Mouse (Mus musculus) spleen, adult 18-20 months (tissue): Measurements from ENCODE around the gene Igsf8.
"Not testable (repeated sequence)": the region's sequence is repeated elsewhere in the genome, so short reads cannot be mapped to it uniquely, and the experiment has no call there.

ENCODE experiments used
- DNase-seq, 2 experiments: peaks; one replicate each; pipeline ENCODE4 v3.0.0; 2022; ENCODE audit warnings: mixed read lengths in 2 of 2

The Igsf8 gene

DNA sequence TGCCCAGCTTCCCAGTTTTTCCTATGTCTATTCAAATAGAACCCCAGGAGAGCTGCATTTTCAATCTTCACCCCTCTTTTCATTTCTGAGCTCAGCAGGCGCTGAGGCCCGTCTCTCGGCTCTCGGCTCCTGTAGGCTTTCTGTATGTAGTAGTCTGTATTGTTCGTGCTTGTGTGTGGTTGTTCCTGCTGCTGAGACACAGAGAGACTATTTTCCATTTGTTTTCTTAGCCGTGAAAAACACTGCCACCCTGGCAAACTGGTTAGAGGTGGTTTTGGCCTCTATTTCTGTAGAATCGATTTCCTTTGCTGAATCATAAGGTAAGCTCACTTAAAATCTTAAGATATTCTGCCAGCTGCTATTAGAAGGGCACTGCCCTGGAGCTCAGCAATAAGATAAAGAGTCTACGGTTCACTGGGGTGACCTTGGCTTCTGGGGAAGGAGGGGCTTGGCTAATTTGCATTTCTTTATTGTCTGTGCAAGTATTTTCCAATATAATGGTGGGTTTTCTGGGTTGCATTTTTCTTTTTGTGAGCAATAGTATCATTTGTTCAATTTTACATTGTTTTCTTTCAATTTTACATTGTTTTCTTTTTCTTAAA lies at the start of gene Igsf8:
Igsf8 (plus strand) TSS at position 165 of the 602 bp plus-strand sequence.
- DNase-seq = no peak

GRCm38 (mm10) chr1:172212776-172213175 lies 48.7 kb upstream of the Igsf8 start:
- no peak for DNase-seq

DNA sequence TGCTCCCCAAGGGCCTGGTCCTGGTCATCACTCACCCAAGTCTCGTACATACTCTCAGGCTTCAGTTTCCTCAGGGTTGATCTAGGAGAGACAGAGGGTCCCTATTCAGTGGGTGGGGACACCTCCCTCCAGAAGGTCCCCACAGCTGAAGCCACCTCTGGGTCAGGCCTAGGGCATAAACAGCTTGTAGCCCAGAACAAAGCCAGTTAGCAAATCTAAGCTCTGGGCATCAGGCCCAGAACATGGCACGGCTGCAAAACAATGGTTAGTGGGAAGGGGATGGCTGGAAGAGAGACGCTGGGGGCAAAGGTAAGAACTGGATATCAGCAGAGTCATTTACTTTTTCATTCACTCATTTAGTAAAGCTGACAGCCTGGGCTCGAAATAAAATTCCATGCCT lies 47.7 kb upstream of the Igsf8 start:
- DNase-seq = no peak

DNA sequence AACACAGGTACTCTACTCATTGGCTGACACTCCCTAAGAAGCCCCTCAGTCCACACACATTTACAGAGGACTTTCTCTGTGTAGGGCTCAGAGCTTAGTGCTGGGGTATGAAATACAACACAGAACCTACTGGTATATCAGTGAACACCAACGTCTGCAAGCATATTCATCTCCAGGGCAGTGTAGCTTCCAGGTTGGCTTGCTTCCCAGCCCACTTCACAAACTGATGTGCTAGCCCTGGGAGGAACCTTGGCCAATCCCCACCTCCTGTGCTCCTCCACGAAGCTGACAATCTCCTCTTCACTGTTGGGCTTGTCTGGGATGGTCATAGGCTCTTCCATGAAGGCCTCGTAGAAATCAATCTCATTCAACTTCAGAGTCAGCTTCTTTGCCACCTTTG lies 46.7 kb upstream of the Igsf8 start:
- DNase-seq = no peak

DNA sequence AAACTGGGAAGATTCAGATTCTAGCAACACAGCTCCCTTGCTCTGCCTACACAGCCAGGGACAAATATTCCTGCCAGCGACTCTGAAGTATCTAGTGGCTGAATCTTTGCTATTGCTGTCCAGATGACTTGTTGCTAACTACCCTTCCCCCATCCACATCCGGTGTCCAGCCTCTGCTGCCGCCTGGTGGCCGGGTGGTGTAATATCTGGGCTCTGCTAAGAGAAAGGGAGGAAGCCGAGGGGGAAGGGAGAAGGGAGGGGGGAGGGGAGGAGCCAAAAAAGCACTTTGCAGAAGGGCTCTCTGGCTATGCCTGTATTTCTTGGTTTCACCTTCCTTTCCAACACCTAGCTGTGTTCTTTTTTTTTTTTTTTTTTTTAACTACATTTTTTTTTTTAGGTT lies 44.3 kb upstream of the Igsf8 start:
- DNase-seq = peak; percentile 90 to 94

- DNase-seq = no peak
Observed at GRCm38 (mm10) chr1:172218164-172218910, 43.1 kb upstream of the Igsf8 start.

GRCm38 (mm10) chr1:172219451-172220406 lies 41.7 kb upstream of the Igsf8 start, which contains the start of gene Casq1:
Gene Casq1 (minus strand): TSS chr1:172219868.
- DNase-seq = no peak

DNA sequence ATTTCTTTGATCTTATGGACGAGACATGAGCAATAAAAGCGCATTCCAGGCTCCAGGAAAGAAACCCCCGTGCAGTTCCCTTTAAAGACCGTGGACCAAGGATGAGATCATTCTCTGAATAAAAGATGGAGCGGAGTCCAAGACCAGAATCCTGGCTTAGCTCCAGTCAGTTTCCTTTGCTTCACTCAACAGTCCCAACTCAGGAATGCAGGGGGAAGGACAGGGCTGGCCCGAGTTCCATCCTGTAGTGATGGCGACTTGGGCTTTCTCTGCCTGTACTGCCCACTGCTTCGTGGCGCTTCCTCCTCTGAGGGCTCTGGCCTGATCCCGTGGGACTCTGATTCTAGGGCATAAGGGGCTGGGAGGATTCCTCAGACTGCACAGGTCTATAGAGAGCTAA lies 41.0 kb upstream of the Igsf8 start:
- DNase-seq = no peak

GRCm38 (mm10) chr1:172221297-172222063 lies 40.0 kb upstream of the Igsf8 start:
- no peak for DNase-seq

GRCm38 (mm10) chr1:172228209-172228608 lies 33.2 kb upstream of the Igsf8 start:
- DNase-seq = no peak

DNA sequence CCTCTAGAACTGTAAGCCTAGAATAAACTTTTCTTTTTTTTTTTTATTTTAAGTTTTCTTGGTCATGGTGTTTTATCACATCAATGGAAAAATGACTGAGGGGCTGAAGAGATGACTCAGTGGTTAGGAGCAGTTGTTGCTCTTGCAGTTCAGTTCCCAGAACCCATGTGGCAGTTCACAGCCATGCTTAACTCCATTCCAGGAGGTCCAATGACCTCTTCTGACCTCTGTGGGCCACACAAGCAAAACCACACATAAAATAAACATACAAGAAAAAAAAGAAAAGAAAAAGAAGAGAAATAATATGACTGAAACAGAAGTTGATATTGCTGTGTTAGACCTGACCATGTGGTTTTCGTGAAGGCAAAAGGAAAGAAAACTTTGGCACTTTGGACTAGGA lies 32.2 kb upstream of the Igsf8 start:
- DNase-seq = no peak

DNA sequence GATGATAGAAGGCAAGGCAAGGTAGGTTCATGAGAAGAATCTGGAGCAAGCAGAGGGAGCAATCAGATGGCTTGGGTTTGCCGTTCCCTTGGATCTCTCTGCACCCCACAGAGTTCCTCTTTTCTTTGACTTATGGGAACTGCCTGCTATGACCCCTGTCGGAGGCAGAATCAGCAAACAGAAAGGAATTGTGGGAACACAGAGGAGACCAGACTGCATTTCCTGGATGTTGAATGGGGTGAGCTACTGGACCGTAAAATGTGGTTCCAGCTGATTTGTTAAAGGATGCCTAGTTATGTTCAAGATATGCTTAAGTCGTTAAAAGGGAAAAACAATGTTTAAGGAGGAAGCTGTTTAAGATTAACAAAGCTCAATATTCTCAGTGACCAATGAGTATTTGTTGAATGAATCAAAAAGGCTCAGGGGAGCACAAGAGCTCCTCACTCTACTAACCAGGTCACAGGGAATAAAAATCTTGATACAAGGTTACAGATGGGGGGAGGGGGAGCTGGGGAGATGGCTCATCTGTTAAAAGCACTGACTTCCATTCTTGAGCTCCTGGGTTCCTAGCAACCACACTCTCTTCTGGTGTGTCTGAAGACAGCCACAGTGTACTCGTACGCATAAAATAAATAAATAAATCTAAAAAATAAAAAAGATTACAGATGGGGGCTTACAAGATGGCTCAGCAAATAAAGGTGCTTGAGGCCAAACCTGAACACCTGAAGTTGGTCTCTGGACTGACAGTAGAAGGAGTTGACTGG lies 20.3 kb upstream of the Igsf8 start:
- DNase-seq = no peak

- DNase-seq = no peak
Observed at GRCm38 (mm10) chr1:172242401-172242800, 19.0 kb upstream of the Igsf8 start.

DNA sequence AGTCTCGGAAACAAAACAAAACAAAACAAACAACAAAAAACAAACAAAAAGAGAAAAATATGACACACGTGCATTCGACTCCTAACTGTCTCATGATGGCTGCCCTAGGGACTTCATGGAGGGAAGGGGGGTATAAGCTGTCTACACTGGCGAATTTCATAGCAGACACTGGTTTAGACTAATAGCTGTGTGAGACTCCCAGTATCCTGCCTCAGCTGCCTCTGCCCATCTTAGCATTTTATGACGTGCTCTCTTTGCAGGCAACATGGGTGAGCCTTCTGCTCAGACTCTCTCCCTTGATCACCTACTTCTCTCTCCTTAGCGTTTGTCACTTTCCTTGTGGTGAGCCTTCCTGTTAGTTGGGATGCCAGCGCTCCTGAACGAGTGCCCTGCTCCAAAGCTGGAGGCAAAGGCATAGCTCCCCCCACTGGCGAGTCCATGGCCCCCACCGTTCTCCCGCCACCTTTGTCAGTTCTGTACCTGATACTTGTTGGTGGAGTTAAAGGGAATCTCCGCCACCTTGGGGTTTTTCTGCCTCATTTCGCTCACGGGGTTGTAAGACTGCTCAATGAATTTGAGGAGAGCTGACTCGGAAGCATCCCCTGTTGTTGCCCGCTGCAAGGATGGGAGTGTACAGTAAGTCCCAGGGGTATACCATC lies 17.8 kb upstream of the Igsf8 start:
- no peak for DNase-seq

DNA sequence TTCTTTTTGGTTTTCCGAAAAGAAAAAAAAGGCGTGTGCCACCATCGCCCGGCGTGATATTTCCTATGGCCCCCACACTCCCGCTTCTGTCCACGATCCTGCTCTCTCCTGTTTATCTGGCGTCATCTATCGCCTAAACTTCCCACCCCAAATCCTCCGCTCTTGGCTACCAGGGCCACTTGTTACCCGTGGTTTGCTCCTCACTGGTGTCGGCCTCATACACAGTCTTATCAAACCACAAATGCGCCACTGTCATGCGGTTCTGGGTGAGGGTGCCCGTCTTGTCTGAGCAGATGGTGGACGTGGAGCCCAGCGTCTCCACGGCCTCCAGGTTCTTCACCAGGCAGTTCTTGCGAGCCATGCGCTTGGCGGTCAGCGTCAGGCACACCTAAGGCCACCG lies 16.8 kb upstream of the Igsf8 start:
- not testable (repeated sequence) for DNase-seq

GRCm38 (mm10) chr1:172247216-172247615 lies 14.2 kb upstream of the Igsf8 start:
- DNase-seq = no peak

- DNase-seq = peak in 1 of 2 experiments; percentile 22
Observed at GRCm38 (mm10) chr1:172247679-172248078, 13.8 kb upstream of the Igsf8 start.

DNA sequence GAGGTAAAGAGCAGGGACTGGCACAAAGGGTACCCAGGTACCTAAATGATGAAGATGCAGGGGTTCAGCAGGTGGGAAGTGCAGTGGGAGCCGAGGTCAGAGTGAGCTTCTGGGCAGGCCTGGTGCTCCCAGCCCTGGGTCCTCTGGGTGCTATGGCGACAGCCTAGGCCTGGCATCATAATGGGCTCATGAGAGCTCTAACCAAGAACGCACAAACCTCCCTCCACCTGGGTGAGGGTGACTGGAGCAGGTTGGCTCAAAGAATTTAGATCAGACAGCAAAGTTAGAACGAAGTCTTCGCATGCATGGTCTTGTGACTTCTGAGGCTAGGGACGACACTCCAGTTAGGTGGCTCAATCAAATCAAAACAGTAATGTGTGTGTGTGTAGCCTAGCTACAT lies 3.1 kb upstream of the Igsf8 start, which contains the start of gene Atp1a4:
Atp1a4 (minus strand) TSS at position 101 of the 400 bp plus-strand sequence.
- DNase-seq = no peak

- no peak for DNase-seq
Observed at GRCm38 (mm10) chr1:172271208-172271607, 9.8 kb downstream of the Igsf8 start.

DNA sequence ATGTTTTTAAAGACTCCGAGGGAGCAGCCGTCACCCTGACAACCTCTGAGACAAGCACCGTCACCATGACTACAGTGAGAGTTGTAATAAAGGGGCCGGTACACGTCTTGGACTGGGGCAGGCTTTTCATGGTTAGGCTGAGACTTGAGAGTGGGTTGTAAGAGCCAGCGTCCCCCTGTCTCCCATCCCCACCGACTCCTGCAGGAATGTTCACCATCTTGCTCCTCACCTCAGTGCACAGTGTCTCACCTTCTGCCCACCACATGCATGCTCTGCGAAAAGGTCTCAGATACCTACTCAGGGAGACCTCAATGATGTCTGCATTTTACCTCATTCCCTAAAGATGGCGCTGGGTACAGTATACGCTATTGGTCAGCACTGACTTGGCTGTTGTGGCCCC lies 10.3 kb downstream of the Igsf8 start:
- no peak for DNase-seq

- no peak for DNase-seq
Observed at GRCm38 (mm10) chr1:172273386-172273785, 11.9 kb downstream of the Igsf8 start.
